Mouse (Mus musculus) common myeloid progenitor, adult 5-6 weeks (primary cell): Measurements from ENCODE around the gene Specc1. TPM values are rescaled to one million over a fixed set of nuclear protein-coding genes. Genes with fewer than 3 reads are reported as not detected.

ENCODE experiments used
- ATAC-seq: replicated peaks from 2 replicates; pipeline ENCODE4 v1.8.0; 2016; ENCODE audit warnings: low read depth, mild to moderate bottlenecking, moderate TSS enrichment, inconsistent platforms; ENCODE audit not compliant: poor library complexity, severe bottlenecking
- total RNA-seq: library from RNA; stranded (forward); fragments of 200-1000, 187-1606 nt; gene quantifications from 2 replicates; pipeline ENCODE4 v1.2.3, GENCODE M21; 2017

The Specc1 gene
- total RNA-seq, 1 experiment from 2014 or later: 33.9 TPM

DNA sequence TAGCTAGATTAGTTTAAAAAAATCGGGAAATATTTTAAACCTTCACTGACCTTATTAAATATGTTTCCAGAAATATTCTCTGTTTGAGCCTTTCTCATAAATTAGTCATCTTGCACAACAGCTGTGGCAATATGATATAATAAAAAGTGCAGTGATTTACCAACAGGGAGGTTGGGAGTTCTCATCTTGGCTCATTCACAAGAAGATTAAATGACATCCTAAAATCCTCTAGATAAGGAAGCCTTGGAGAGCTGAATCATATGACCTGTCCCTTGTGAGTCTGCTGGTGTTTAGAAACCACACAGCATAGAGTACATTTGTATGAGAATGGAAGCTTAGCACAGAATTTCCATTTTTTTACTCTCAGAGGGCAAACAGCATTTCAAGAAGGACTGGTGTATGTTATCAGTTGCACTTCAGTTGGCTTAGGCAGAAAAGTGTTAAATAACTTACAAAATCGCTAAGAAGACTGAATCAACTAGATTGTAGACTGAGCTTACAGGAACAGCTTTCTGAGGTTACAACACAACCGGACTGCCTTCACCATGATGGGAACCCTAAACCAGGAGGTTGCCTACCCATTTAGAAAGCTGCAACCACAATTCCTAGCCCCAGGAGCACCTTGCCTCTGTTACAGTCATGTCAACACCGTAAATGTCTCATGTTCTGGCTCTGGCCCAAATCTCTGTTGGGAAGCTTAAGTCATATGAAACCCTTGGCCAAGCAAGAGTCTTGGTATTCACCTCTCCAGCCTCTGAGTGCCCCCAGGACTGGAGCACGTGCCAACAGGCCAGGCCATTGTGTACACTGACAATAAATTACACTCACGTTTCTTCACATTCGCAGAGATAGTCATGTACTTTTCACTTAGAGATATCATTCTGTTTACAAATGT lies 188.9 kb downstream of the Specc1 start:
- no peak for ATAC-seq

DNA sequence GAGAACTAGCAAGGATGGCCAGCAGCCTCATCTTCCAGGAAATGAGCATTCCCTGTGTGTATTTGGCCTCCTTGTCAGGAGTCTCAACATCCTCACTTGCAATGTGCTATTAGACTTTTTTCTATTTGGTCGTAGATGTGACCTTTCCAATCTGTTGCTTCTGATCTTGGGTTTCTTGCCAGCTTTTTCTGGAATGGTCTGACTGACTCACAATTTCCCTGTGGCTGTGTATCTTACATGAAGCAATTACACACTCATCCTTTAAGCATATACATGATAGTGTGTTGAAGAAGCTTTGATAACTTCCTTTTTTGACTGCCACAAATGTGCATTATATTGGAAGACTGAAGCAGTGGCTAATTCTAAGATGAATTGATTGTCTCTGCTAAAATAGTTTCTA lies 190.1 kb downstream of the Specc1 start:
- ATAC-seq: no peak

DNA sequence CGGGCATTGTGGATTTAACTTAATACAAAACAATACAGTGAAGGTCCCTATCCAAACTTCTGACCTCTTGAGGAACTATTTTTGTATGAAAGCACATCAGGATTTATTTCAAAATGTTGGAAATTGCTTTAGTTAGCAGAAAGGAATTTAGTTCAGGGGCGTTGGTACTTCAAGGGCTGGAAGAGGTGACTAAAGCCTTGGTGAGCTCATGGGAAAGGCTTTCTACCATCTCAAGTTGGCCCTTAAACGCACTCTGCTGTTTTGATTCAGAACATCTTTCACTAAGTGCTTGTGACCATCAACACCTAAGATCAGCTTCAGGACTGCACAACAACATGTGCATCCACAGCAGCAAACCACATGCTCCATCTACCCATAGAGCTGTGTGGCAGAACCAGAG lies 191.5 kb downstream of the Specc1 start:
- ATAC-seq: 0 out of 2 replicates have a peak, but pooled peaks have one; percentile 15

DNA sequence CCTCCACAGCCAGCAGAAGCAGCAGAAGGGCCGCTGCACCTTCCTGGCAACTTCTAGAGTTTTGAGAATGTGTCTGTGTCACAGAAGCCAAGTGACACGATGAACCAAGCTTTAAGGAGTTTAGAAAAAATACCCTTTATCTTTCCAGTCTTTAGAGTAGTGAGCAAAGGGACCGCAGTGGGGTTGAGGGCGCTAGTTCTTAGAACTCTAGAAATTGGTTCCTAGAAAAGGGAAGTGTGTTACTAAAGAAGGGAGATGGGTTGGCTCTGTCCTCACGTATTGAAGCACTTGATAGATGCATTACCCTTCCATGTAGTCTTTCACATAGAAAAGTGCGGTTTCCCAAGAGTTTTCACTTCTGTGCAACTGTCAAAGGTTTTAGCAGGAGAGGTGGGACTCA lies 191.9 kb downstream of the Specc1 start:
- peak; percentile 68 for ATAC-seq

DNA sequence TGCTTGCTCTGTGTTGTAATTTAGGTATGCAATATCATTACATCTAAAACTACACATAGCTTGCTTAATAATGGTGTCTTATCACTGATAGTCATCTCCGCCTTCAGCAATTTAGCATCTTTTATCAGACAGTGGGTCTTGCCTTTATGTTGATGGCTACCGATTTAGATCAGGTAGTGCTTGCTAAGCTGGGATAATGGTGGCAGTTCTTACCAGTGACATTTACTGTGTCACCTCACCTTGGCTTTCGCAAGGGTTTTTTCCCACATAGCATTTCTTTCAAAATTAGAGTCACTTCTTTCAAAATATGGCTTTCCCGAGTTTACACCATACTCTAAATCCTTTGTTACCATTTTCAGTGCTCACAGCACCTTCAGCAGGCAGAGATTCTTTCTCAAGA lies 196.5 kb downstream of the Specc1 start:
- no peak for ATAC-seq

DNA sequence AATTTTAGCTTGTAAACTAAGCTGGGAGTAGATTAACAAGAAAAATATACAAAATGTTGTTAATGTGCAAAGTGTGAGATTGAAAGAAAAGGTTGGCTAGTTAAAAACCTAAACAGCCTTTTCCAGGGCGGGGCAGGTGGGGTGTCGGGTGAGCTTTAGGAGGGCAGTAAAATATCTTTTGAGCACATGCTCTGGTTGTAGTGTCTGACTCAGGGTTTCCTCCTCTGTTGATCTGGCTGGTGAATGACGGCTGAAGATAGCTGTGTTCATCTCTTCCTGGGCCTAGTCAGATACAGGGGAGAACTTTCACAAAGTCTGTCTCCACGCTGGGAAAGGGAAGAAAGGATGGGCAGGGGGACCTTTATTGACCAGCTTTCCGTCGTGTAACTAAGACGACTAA lies 203.2 kb downstream of the Specc1 start:
- ATAC-seq: no peak

DNA sequence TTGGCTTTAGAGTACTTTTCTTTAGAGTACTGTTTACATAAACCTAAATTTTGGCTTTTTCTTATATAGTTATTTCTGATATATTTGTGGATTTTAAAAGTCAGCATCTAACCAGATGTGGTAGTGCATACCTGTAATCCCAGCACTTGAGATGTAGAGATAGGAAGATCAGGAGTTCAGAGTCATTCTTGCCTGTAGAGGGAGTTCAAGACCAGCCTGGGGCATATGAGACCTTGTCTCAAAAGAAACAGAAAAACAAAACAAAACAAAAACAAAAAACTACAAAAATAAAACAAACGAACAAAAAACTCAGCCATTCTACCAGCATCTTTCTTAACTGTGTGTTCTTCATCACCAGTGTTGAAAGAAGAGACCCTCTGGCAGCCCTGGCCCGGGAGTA lies 204.9 kb downstream of the Specc1 start:
- ATAC-seq: no peak

DNA sequence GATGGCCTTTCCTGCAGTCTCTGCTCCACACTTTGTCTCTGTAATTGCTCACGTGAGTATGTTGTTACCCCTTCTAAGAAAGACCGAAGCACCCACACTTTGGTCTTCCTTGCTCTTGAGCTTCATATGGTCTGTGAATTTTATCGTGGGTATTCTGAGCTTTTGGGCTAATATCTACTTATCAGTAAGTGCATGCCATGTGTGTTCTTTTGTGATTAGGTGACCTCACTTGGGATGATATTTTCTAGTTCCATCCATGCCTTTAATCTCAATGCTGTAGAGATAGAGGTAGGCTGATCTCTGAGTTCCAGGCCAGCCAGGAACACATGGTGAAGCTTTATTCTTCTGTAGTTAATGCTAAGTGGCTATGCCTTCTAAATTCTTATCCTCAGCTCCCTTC lies 207.8 kb downstream of the Specc1 start:
- no peak for ATAC-seq

DNA sequence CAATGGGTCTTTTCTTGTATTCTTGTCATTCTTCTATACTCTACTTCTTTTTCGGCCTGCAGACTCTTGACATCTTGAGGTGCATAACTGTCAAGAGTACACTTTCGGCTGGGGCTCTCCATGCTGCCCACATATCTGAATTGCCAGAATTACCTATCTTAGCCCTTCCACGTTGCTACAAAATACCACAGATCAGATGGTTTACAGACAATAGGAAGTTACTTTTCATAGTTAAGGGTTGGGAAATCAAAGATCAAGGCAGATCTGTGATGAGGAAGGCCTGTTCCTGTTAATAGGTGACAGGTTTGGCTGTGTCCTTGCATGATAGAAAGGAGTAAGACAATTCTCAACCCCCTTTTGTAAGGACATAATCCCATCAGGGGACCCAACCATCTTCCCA lies 209.9 kb downstream of the Specc1 start:
- no peak for ATAC-seq

DNA sequence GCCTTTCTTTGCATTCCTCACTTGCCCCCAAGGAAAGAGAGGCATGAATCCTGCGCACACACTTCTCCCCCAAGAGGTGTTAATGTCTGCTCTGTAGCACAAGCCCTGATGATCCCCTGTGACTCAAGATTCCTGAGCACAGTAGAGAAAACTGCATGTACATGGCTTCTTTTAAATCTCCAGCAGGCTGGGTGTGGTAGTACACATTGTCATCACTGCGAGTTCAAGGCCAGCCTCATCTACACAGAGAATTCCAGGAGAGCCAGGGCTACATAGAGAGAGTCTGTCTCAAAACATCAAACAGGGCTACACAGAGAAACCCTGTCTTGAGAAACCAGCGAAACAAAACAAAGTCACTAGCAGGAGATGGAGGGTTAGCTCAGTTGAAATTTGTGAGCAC lies 211.6 kb downstream of the Specc1 start:
- ATAC-seq: no peak

DNA sequence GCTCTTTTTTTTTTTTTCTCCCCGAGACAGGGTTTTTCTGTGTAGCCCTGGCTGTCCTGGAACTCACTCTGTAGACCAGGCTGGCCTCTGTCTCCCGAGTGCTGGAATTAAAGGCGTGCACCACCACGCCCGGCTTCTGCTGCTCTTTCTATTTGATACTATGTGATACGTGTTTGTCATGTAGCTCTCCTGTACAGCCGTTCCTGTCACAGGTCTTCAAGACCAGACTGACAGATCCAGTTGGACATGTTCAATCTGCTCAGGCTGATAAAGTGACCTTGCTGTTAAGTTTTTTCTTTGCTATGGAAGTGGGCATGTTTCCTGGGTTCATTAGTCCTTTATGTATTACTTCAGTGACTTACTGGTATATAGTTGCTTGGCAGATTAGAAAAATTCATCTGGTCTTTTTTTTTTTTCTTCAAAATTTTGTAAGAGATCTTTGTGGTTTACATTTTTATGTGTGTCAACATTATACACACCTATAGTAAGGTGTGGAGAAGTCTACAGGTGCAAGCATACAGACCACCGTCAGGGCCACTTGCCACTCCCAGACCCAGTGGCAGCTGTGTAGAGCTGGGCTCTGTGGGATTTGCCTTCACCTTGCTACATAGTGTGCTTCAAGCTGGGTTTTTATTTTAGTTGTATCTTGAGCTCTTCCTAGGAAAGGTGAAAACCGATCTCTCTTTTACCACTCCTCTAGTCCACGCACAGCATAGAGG lies 221.0 kb downstream of the Specc1 start:
- no peak for ATAC-seq

DNA sequence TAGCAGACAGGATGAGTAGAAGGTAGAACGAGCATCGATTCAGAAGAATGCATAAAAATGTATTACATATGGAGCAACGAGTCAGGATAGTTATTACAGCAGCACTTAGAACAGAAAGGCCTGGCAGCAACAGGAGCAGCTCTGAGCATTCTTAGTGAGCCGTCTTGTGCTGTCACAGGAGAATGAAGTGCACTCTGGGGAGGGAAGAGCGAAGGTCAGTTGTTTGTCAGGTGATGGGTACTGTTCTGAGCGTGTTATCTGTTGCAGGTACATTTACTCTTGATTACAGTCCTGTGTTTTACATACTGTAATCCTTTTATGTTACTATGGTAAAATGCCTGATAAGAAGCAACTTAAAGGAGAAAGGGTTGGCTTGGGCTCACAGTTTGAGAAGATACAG lies 224.2 kb downstream of the Specc1 start:
- no peak for ATAC-seq

DNA sequence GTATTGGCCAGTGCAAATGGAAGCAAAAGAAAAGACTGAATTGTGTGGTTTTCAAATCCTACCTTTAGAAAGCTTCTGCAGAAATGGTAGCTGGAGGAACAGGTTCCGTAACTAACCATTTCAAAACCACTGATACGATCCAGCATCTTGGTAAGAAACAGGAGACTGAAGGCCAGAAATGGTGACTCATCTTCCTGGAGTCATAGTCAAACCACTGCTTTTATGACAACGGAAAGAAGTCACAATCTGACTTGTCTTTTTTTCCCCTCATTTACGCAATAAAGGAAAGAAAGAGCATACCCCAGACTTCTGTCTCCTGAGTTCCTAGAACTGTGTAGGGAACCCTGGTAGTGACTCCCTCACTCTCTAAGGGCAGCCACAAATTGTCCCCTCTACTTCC lies 228.3 kb downstream of the Specc1 start:
- peak; percentile 88 for ATAC-seq

DNA sequence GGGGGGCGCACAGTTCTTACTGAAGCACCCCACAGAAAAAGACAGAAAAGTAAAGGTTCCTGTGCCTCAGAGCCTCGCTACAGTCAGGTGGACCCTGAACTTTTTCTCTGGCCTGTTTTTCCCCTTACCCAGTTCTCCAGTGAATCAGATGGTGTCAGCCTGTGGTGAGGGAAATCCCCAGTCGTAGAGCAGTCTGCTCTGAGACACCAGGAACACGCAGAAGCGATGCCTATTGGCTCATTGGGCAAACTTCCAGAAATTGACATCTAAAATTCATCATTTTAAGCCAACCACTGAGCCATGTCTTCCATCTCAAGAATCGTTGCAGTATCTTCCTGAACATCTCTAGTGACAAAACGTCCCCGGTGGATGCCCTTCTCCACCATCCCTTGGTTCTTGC lies 230.5 kb downstream of the Specc1 start:
- ATAC-seq: peak; percentile 55

DNA sequence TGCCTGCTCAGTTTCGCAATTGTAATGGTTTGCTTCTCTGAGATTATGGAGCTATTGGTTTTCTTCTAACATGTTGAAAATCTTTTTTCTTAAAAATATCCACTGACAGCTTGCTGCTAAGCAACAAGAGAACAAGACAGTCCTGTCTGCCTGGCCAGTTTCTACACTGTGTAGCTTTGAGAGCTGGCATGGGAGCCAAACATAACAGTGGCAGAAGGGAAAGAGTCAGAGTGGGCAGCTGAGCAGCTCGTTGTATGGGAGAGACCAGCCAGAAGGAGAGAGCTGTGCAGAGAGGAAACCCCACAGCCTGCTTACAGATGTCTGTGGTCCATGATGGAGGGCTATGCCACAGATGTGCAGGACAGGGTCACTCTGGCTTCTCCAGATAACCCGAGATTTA lies 235.5 kb downstream of the Specc1 start:
- no peak for ATAC-seq

DNA sequence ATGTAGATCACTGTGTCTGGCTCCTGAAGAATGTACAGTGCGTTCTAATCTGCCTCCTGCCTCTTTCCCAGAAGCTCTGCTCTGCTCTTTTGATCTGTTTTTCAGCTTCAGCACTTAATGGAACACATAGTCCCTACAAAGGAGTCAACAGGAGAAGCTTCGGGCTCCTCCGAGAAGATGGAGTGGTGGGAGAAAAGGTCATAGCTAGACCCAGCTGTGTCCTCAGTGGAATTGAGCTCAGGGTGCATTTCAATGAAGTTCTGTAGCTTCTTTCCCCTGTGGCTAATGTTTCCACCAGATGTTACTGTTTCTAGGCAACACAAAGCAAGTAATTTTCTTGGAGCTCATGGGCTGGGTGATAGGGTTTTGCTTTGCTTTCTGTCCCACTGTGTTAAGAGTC lies 236.6 kb downstream of the Specc1 start:
- no peak for ATAC-seq

DNA sequence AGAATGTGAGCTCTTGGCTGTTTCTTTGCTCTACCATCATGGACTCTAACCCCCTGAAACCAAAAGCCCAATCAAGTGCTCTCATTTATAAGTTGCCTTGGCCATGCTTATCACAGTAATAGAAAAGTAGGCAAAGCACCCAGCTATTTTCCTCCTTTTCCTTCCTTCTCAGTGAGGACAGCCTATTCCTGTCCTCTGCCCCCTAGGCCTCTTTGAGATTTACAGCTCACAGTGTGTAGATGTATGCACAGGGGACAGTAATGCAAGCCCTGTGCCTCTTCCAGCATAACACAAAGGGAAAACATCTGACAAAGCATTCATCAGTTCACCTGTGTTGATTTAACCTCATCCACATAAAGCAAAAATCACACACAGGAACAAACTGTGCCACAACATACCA lies 237.7 kb downstream of the Specc1 start:
- no peak for ATAC-seq

DNA sequence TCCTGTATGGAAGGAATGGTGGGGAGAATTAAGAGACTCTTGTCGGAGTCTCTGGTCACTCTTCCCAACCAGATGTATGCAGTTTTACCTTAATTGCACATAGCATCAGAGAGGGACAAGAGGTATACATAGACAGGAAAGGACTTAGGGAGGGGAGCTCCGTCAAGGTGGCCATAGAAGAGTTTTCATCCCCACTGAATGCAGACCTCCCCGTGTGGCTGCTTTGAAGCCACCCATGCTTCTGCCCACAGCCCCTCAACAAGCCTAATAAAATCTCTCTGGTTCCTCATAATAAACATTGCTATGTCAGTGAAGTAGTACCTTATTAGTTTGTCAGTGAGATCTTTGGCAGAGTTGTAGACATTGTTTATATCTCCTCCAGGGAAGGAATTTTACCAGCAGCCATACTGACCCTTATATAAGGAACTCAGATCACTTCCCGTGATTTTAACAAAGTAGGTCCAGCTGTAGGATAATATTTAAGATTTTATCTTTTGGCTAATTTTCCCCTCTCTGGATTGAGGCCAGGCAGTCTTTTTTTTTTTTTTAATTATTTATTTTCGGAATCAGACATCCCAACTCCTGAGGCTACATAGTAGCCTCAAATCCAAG lies 244.4 kb downstream of the Specc1 start:
- ATAC-seq: no peak

DNA sequence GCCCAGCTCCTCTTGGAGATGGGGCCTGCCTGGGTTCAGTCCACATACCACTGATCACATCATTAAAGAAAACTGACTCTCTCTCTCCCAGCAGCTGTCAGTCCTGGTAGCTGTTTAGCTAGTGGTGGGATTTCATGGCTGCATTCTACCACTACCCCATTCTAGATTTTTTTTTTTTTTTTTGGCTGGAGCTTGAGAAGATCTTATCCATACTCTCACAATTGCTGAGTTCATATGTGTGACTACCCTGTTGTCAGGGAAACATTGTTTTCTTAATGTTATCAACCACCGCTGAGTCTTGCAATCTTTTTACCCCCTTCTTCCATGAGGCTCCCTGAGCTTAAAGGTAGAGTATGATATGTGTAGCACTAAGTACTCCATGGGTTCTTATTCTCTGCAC lies 246.1 kb downstream of the Specc1 start:
- peak; percentile 45; the same call in 1 of the 2 replicates for ATAC-seq

DNA sequence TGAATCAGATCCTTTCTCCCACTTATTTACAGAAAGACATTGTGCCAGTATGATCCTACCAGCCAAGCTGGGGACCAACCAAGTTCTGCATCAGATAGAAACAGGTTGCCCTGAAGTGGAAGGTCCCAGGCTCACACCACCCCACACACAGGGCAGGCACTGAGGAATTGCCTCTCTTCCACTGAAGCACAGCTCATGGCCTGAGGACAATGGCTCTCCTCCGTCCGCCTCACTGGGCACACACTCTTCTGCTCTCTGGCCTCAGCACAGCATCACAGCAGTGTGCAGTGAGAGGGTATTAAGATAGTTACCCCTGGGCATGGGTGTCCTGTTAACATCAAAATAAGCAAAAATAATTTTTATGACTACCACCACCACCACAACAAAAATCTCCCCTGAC lies 252.5 kb downstream of the Specc1 start:
- ATAC-seq: no peak

DNA sequence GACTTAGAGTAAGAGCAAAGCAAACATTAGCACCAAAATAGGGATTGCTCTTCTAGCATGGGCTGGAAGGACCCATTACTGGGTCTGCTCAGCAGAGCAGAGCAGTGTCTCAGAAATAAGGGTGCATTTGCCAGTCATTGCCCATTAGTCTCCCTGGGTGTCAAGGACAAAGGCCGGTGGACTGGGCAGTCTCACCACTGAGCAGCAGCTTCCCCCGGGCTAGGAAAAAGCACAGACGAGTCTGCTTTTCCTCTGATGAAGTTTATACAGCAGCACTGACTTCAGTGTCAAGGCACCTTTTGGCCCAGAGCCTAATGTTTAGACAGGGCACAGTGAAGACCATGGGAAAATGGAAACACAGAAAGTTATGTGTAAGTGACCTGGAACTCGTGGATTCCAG lies 253.3 kb downstream of the Specc1 start:
- ATAC-seq: no peak
